Mouse (Mus musculus) MEL (cell line): ENCODE measurements around the gene Cbln1. TPM values are rescaled to one million over a fixed set of nuclear protein-coding genes. Genes with fewer than 3 reads are reported as not detected.

ENCODE experiments used
- DNase-seq: peaks from one replicate; pipeline ENCODE4 v3.0.0; 2011; ENCODE audit warnings: low read depth, low spot score
- H3K27ac ChIP-seq: 2 replicates; pipeline ENCODE4 v1.5.1; 2012; ENCODE audit warnings: low read depth, mild to moderate bottlenecking, control low read depth, low read length, moderate library complexity; ENCODE audit not compliant: control insufficient read depth
- H3K27me3 ChIP-seq, 2 experiments: fragments of 150-350 bp in 1 of 2; sonication (generic) in 1 of 2; 2 replicates each; pipeline ENCODE4 v1.6.1; 2012; ENCODE audit warnings: low read length in 2 of 2, mild to moderate bottlenecking in 2 of 2, improper control_type of control experiment in 1 of 2, moderate library complexity in 1 of 2; ENCODE audit not compliant: insufficient read depth in 2 of 2, control insufficient read depth in 1 of 2
- H3K36me3 ChIP-seq, 2 experiments: 2 replicates each; pipeline ENCODE4 v1.6.1; 2012 to 2014; ENCODE audit warnings: low read length in 2 of 2, improper control_type of control experiment in 1 of 2, inconsistent platforms in 1 of 2, mild to moderate bottlenecking in 1 of 2; ENCODE audit not compliant: insufficient read depth in 2 of 2, control insufficient read depth in 1 of 2
- H3K4me1 ChIP-seq, 2 experiments: fragments of 150-350 bp in 1 of 2; sonication (generic) in 1 of 2; 2 replicates each; pipeline ENCODE4 v1.6.1; 2012; ENCODE audit warnings: low read length in 2 of 2, improper control_type of control experiment in 1 of 2, mild to moderate bottlenecking in 1 of 2; ENCODE audit not compliant: insufficient read depth in 2 of 2, control insufficient read depth in 1 of 2
- H3K4me3 ChIP-seq, 2 experiments: fragments of 150-350 bp in 1 of 2; sonication (generic) in 1 of 2; 2 replicates each; pipeline ENCODE4 v1.5.1; 2012; ENCODE audit warnings: low read depth in 2 of 2, low read length in 2 of 2, mild to moderate bottlenecking in 2 of 2, moderate library complexity in 2 of 2, control low read depth in 1 of 2, improper control_type of control experiment in 1 of 2; ENCODE audit not compliant: control insufficient read depth in 1 of 2, insufficient read depth in 1 of 2
- H3K79me2 ChIP-seq: 2 replicates; pipeline ENCODE4 v1.6.1; 2012; ENCODE audit warnings: mild to moderate bottlenecking, low read length, moderate library complexity; ENCODE audit not compliant: control insufficient read depth, poor library complexity, insufficient read depth
- H3K9ac ChIP-seq: 2 replicates; pipeline ENCODE4 v1.6.1; 2012; ENCODE audit warnings: low read depth, mild to moderate bottlenecking, control low read depth, low read length, moderate library complexity; ENCODE audit not compliant: control insufficient read depth, poor library complexity, severe bottlenecking
- H3K9me3 ChIP-seq: fragments of 150-350 bp; sonication (generic); replicated peaks from 2 replicates; pipeline ENCODE4 v1.6.1; 2012; ENCODE audit warnings: mild to moderate bottlenecking, low read length, improper control_type of control experiment, moderate library complexity; ENCODE audit not compliant: insufficient read depth
- BHLHE40 ChIP-seq: IDR thresholded peaks from 2 replicates; pipeline ENCODE4 v1.6.1; 2012; ENCODE audit warnings: low read depth, mild to moderate bottlenecking, inconsistent platforms, low read length, improper control_type of control experiment, borderline replicate concordance
- CHD1 ChIP-seq: IDR thresholded peaks from 2 replicates; pipeline ENCODE4 v1.6.1; 2012; ENCODE audit warnings: low read depth, mild to moderate bottlenecking, inconsistent platforms, low read length, improper control_type of control experiment
- CHD2 ChIP-seq: IDR thresholded peaks from 2 replicates; pipeline ENCODE4 v1.6.1; 2011; ENCODE audit warnings: low read length, improper control_type of control experiment
- E2F4 ChIP-seq: IDR thresholded peaks from 2 replicates; pipeline ENCODE4 v1.6.1; 2011; ENCODE audit warnings: low read depth, low read length, improper control_type of control experiment, borderline replicate concordance
- EP300 ChIP-seq, 2 experiments: IDR thresholded peaks; 2 replicates each; pipeline ENCODE4 v1.6.1; 2011; ENCODE audit warnings: improper control_type of control experiment in 2 of 2, low read length in 2 of 2, low read depth in 1 of 2, mild to moderate bottlenecking in 1 of 2
- ETS1 ChIP-seq: IDR thresholded peaks from 2 replicates; pipeline ENCODE4 v1.6.1; 2012; ENCODE audit warnings: low read depth, mild to moderate bottlenecking, inconsistent platforms, low read length, improper control_type of control experiment, moderate library complexity
- GATA1 ChIP-seq: IDR thresholded peaks from 2 replicates; pipeline ENCODE4 v1.6.1; 2011; ENCODE audit warnings: low read depth, low read length, improper control_type of control experiment
- HCFC1 ChIP-seq: IDR thresholded peaks from 2 replicates; pipeline ENCODE4 v1.6.1; 2012; ENCODE audit warnings: low read depth, mild to moderate bottlenecking, inconsistent platforms, low read length, improper control_type of control experiment, moderate library complexity
- JUND ChIP-seq: IDR thresholded peaks from 2 replicates; pipeline ENCODE4 v1.6.1; 2011; ENCODE audit warnings: low read depth, mild to moderate bottlenecking, improper control_type of control experiment, low read length
- MAFK ChIP-seq: IDR thresholded peaks from 2 replicates; pipeline ENCODE4 v1.6.1; 2011; ENCODE audit warnings: low read depth, mild to moderate bottlenecking, low read length, improper control_type of control experiment, borderline replicate concordance
- MAX ChIP-seq: IDR thresholded peaks from 2 replicates; pipeline ENCODE4 v1.6.1; 2011; ENCODE audit warnings: low read length, improper control_type of control experiment
- MEF2A ChIP-seq: IDR thresholded peaks from 2 replicates; pipeline ENCODE4 v1.6.1; 2014; ENCODE audit warnings: low read depth, mild to moderate bottlenecking, inconsistent platforms, low read length, improper control_type of control experiment; ENCODE audit not compliant: poor library complexity, insufficient replicate concordance, severe bottlenecking; ENCODE audit errors: extremely low read depth
- NELFE ChIP-seq: IDR thresholded peaks from 2 replicates; pipeline ENCODE4 v1.6.1; 2011; ENCODE audit warnings: low read depth, low read length, improper control_type of control experiment
- POLR2A ChIP-seq, 2 experiments: IDR thresholded peaks; 2 replicates each; pipeline ENCODE4 v1.6.1; 2011 to 2012; ENCODE audit warnings: low read length in 2 of 2, mild to moderate bottlenecking in 2 of 2, control low read depth in 1 of 2, improper control_type of control experiment in 1 of 2, low read depth in 1 of 2, moderate library complexity in 1 of 2; ENCODE audit not compliant: control insufficient read depth in 1 of 2, insufficient read depth in 1 of 2, poor library complexity in 1 of 2
- RAD21 ChIP-seq: IDR thresholded peaks from 2 replicates; pipeline ENCODE4 v1.6.1; 2011; ENCODE audit warnings: mild to moderate bottlenecking, low read depth, low read length, improper control_type of control experiment
- RCOR1 ChIP-seq: IDR thresholded peaks from 2 replicates; pipeline ENCODE4 v1.6.1; 2012; ENCODE audit warnings: low read depth, mild to moderate bottlenecking, inconsistent platforms, low read length, improper control_type of control experiment
- SIN3A ChIP-seq: IDR thresholded peaks from 2 replicates; pipeline ENCODE4 v1.6.1; 2012; ENCODE audit warnings: low read length, improper control_type of control experiment, inconsistent platforms
- SMC3 ChIP-seq: IDR thresholded peaks from 2 replicates; pipeline ENCODE4 v1.6.1; 2011; ENCODE audit warnings: low read depth, low read length, improper control_type of control experiment
- TAL1 ChIP-seq: IDR thresholded peaks from 2 replicates; pipeline ENCODE4 v1.6.1; 2012; ENCODE audit warnings: mild to moderate bottlenecking, inconsistent platforms, low read length, moderate library complexity, mixed read lengths
- TBP ChIP-seq: IDR thresholded peaks from 2 replicates; pipeline ENCODE4 v1.8.0; 2011; ENCODE audit warnings: low read depth, low read length, improper control_type of control experiment
- TCF12 ChIP-seq: IDR thresholded peaks from 2 replicates; pipeline ENCODE4 v1.6.1; 2014; ENCODE audit warnings: low read depth, mild to moderate bottlenecking, inconsistent platforms, low read length, improper control_type of control experiment, moderate library complexity
- USF2 ChIP-seq, 2 experiments: IDR thresholded peaks; 2 replicates each; pipeline ENCODE4 v1.6.1; 2011 to 2012; ENCODE audit warnings: improper control_type of control experiment in 2 of 2, low read length in 2 of 2, borderline replicate concordance in 1 of 2, inconsistent platforms in 1 of 2, low read depth in 1 of 2, mild to moderate bottlenecking in 1 of 2; ENCODE audit not compliant: insufficient read depth in 1 of 2
- ZC3H11A ChIP-seq: IDR thresholded peaks from 2 replicates; pipeline ENCODE4 v1.6.1; 2012; ENCODE audit warnings: low read depth, mild to moderate bottlenecking, inconsistent platforms, low read length, improper control_type of control experiment
- ZKSCAN1 ChIP-seq: IDR thresholded peaks from 2 replicates; pipeline ENCODE4 v1.6.1; 2012; ENCODE audit warnings: low read depth, mild to moderate bottlenecking, inconsistent platforms, low read length, improper control_type of control experiment, moderate library complexity
- polyA plus RNA-seq, 2 experiments: library from polyadenylated mRNA; stranded (reverse) in 1 of 2; unstranded in 1 of 2; fragments of >175 nt in 1 of 2; fragments of >200 nt in 1 of 2; gene quantifications; 2 replicates each; pipeline versions ENCODE4 v1.2.1 to v1.2.4; 2012; ENCODE audit warnings: low replicate concordance in 2 of 2, low read depth in 1 of 2; ENCODE audit not compliant: insufficient read length in 2 of 2, insufficient read depth in 1 of 2, missing spikeins in 1 of 2
- total RNA-seq: library from RNA; depleted of rRNA; stranded (reverse); fragments of 300-350 nt; gene quantifications from 2 replicates; pipeline ENCODE4 v1.2.3, GENCODE M21; 2012

Gene Cbln1
- total and polyA plus RNA-seq, 3 experiments, result not detected

DNA sequence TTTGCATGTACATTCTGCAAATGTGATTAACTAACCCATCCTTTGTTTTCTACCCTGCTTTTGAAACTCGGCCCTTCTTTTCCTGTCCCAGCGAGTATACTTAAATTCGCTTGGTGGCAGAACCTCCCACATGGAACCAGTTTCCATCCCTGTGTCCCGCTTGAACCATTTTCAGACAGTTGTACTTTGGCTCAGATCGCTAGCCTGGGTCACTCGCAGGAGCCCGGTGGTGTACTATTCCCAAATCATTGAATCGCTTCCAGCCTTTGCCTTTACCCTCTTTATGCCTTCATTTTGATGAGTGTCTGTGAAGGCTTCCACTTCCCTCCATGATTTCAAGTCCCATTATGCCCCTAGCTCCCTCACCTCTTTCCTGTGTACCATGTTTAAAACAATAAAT lies 2.0 kb upstream of the Cbln1 start:
- Histone ChIP-seq H3K27ac (no peak overlapping the region), H3K36me3 (no peaks in the 10 kb centered on the region), H3K9ac (no peak overlapping the region), H3K27me3 (no peaks in the 10 kb centered on the region), H3K4me3 (no peak overlapping the region), H3K4me1 (no peaks in the 10 kb centered on the region), H3K79me2 (no peaks in the 10 kb centered on the region), H3K9me3 (no peaks in the 10 kb centered on the region)
- DNase-seq, result no peak
- TF ChIP-seq ZC3H11A (no peak), GATA1 (no peak), POLR2A (IDR thresholded peaks at IDR 0.05; ENCODE audit: control insufficient read depth in 1 of 2, insufficient read depth in 1 of 2, low read depth in 1 of 2, low read length in 2 of 2, poor library complexity in 1 of 2) (no peak), MAX (no peak), HCFC1 (no peak), NELFE (no peak), ZKSCAN1 (no peak)

DNA sequence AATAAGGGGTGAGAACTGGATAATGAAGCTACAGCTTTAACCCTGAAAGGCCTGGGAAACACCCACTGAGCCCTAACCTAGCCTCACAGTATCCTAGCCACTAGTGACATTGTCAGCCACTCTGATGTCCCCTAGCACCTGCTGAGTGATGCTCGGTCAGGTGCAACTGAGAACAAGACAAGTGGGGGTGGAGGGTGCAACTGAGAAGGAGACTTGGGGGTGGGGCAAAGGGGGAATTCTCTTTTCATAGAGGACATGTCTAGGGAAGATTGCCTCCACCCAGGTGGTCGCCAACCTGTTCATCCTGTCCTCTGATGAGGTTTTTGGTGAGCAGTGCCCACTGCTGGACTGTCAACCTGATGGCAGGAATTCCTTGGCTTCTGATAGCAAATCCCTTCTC lies 1.5 kb upstream of the Cbln1 start:
- Histone ChIP-seq H3K4me1 (no peaks in the 10 kb centered on the region), H3K27ac (no peak overlapping the region), H3K9ac (no peak overlapping the region), H3K4me3 (no peak overlapping the region), H3K36me3 (no peaks in the 10 kb centered on the region), H3K9me3 (no peaks in the 10 kb centered on the region), H3K27me3 (no peaks in the 10 kb centered on the region), H3K79me2 (no peaks in the 10 kb centered on the region)
- no peak for DNase-seq
- no peak for TF ChIP-seq SIN3A
- no peak for TF ChIP-seq USF2 (IDR thresholded peaks at IDR 0.05; ENCODE audit: borderline replicate concordance in 1 of 2, insufficient read depth in 1 of 2, low read depth in 1 of 2, low read length in 2 of 2)
- no peak for TF ChIP-seq CHD1
- no peak for TF ChIP-seq RAD21
- no peak for TF ChIP-seq ETS1
- no peak for TF ChIP-seq BHLHE40
- no peak for TF ChIP-seq TBP
- no peak for TF ChIP-seq TCF12
- TF ChIP-seq TAL1, result no peak
- no peak for TF ChIP-seq MEF2A
- no peak for TF ChIP-seq CHD2
- no peak for TF ChIP-seq EP300 (IDR thresholded peaks at IDR 0.05; ENCODE audit: low read depth in 1 of 2, low read length in 2 of 2)
- TF ChIP-seq E2F4, result no peak
- TF ChIP-seq NELFE, result no peak
- TF ChIP-seq RCOR1, result no peak
- TF ChIP-seq JUND, result no peak
- no peak for TF ChIP-seq MAFK
- no peak for TF ChIP-seq MAX
- no peak for TF ChIP-seq ZKSCAN1
- no peak for TF ChIP-seq SMC3
